ENCODE assay signal across 12 mouse cellular contexts in genomic region chr11:115684877-115685276, GRCm38 (mm10). TPM values are rescaled to one million over a fixed set of nuclear protein-coding genes. Genes with fewer than 3 reads are reported as not detected.
A peak's percentile ranks its signal among the peaks of the same experiment; 100 is the strongest.
DNase-seq lines count a peak whose midpoint lies in the region; ATAC-seq and TF ChIP-seq lines count a peak whose summit lies in the region.
"Had no signal": no experiment of that assay in that cellular context is flagged by ENCODE, and none has a peak within 500 bp of the region (broad histone marks: within the 10 kb centered on the region; RNA-seq: fewer than 3 reads in every experiment).

No protein-coding gene starts in this region.

- 91% methylated on average over 6 of the region's 6 CpGs for WGBS in limb, embryonic 14.5 days
- 96% methylated on average over 6 of the region's 6 CpGs for WGBS in limb, embryonic 10.5 days
- 66% methylated on average over 6 of the region's 6 CpGs for WGBS in heart, embryonic 15.5 days

- no peak for TF ChIP-seq POLR2A in limb, embryonic 14.5 days (IDR thresholded peaks at IDR 0.05; ENCODE audit: borderline replicate concordance, extremely low read depth, insufficient read depth, insufficient read length)

- intact Hi-C loops in heart, postnatal 14 days (cut with DNase I) = no loop called here

- no peak overlapping the region for H3K9ac ChIP-seq in limb, embryonic 14.5 days (ENCODE audit: low read depth, low read length, severe bottlenecking)
- H3K9ac ChIP-seq in heart, embryonic 15.5 days = no peak overlapping the region
- H3K9ac ChIP-seq: embryonic facial prominence, embryonic 12.5 days; limb, embryonic 12.5 days had no signal

- no peak overlapping the region for H3K4me3 ChIP-seq in limb, embryonic 14.5 days (replicated peaks; ENCODE audit: low read length)
- no peak overlapping the region for H3K4me3 ChIP-seq in limb, embryonic 10.5 days
- H3K4me3 ChIP-seq in heart, embryonic 15.5 days = no peak overlapping the region
- H3K4me3 ChIP-seq: embryonic facial prominence, embryonic 12.5 days; limb, embryonic 12.5 days had no signal

- no peaks in the 10 kb centered on the region for H3K9me3 ChIP-seq in limb, embryonic 14.5 days (ENCODE audit: control insufficient read depth, low read length)
- H3K9me3 ChIP-seq in limb, embryonic 10.5 days (replicated peaks) = no peaks in the 10 kb centered on the region
- H3K9me3 ChIP-seq in heart, embryonic 15.5 days (replicated peaks) = no peaks in the 10 kb centered on the region
- H3K9me3 ChIP-seq: embryonic facial prominence, embryonic 12.5 days; G1E; limb, embryonic 12.5 days had no signal

- no peak overlapping the region for H3K4me2 ChIP-seq in limb, embryonic 14.5 days (replicated peaks; ENCODE audit: low read depth, low read length, severe bottlenecking)
- H3K4me2 ChIP-seq in heart, embryonic 15.5 days = no peak overlapping the region
- H3K4me2 ChIP-seq: embryonic facial prominence, embryonic 12.5 days; limb, embryonic 12.5 days; midbrain, embryonic 11.5 days had no signal

- H3K4me1 ChIP-seq in limb, embryonic 14.5 days (ENCODE audit: control insufficient read depth, insufficient read depth, low read length) = peaks cover 3% of the 10 kb centered on the region; the same call in 1 of the 2 replicates
- H3K4me1 ChIP-seq in limb, embryonic 10.5 days = no peaks in the 10 kb centered on the region
- peaks cover 29% of the 10 kb centered on the region for H3K4me1 ChIP-seq in heart, embryonic 15.5 days (replicated peaks)
- H3K4me1 ChIP-seq: embryonic facial prominence, embryonic 12.5 days; limb, embryonic 12.5 days had no signal

- H3K27ac ChIP-seq in limb, embryonic 14.5 days (replicated peaks; ENCODE audit: low read depth, low read length) = no peak overlapping the region
- H3K27ac ChIP-seq in limb, embryonic 10.5 days = no peak overlapping the region
- peak overlapping the region; percentile 89 for H3K27ac ChIP-seq in heart, embryonic 15.5 days
- H3K27ac ChIP-seq: embryonic facial prominence, embryonic 12.5 days; limb, embryonic 12.5 days had no signal

- DNase-seq in heart, adult 18-20 months = peak; percentile 50 to 52
- no peak for DNase-seq in heart, postnatal 14 days
- peak; percentile 51 for DNase-seq in limb, embryonic 14.5 days (ENCODE audit: low spot score)
- DNase-seq in limb, embryonic 10.5 days (ENCODE audit: low spot score) = no peak
- peak; percentile 84 for DNase-seq in brain, adult 2 months (ENCODE audit: low read depth, low spot score)
- no peak for DNase-seq in ovary, postnatal 10 days (ENCODE audit: low spot score)
- DNase-seq in embryo, embryonic 11 days = no peak

- ATAC-seq in limb, embryonic 14.5 days (ENCODE audit: low FRiP score, low read depth) = no peak
- no peak for ATAC-seq in heart, embryonic 15.5 days (replicated peaks; ENCODE audit: insufficient number of reproducible peaks, insufficient read depth, low FRiP score, low read depth)

- no peaks in the 10 kb centered on the region for H3K27me3 ChIP-seq in limb, embryonic 14.5 days (ENCODE audit: control insufficient read depth, insufficient read depth, low read length)
- H3K27me3 ChIP-seq in limb, embryonic 10.5 days (ENCODE audit: low read depth, poor library complexity, severe bottlenecking) = no peaks in the 10 kb centered on the region
- no peaks in the 10 kb centered on the region for H3K27me3 ChIP-seq in heart, embryonic 15.5 days
- H3K27me3 ChIP-seq: embryonic facial prominence, embryonic 12.5 days; limb, embryonic 12.5 days had no signal

- H3K36me3 ChIP-seq in limb, embryonic 14.5 days (ENCODE audit: control insufficient read depth, insufficient read depth, low read length) = peaks cover 23% of the 10 kb centered on the region
- H3K36me3 ChIP-seq in limb, embryonic 10.5 days = peaks cover 73% of the 10 kb centered on the region
- peaks cover 7% of the 10 kb centered on the region; the same call in 1 of the 2 replicates for H3K36me3 ChIP-seq in heart, embryonic 15.5 days

RNA-seq across cellular contexts. Expression of gene Grb2, which starts 23.5 kb away (rescaled TPM):
- total RNA-seq in heart, adult 18-20 months (2021) = 100 to 1,000 TPM in 1 of 2 experiments, 10 to 100 TPM in 1; 98.4 to 111 TPM
- 100 to 1,000 TPM; 113 to 120 TPM for total RNA-seq in heart, postnatal 14 days (2021)
- polyA plus RNA-seq in limb, embryonic 14.5 days (2012; rRNA removed) = 61.5 and 62.7 TPM in 2 replicates
- polyA plus RNA-seq in limb, embryonic 14.5 days (2014; fragmentation: Nextera tagmentation; extraction: Ambion mirVana) = 53.8 and 58.0 TPM in 2 replicates
- polyA plus RNA-seq in limb, embryonic 10.5 days (2016; fragmentation: Nextera tagmentation; extraction: Ambion mirVana) = 77.2 and 87.8 TPM in 2 replicates
- polyA plus RNA-seq in heart, embryonic 15.5 days (2015; fragmentation: Nextera tagmentation; extraction: Ambion mirVana) = 103 and 104 TPM in 2 replicates

RNA-seq across cellular contexts. Expression of gene Slc25a19, which starts 56.8 kb away (rescaled TPM):
- 10 to 100 TPM; 35.3 to 38.3 TPM for total RNA-seq in heart, adult 18-20 months (2021)
- 10 to 100 TPM; 42.2 to 43.0 TPM for total RNA-seq in heart, postnatal 14 days (2021)
- 30.7 and 36.3 TPM in 2 replicates for polyA plus RNA-seq in limb, embryonic 14.5 days (2012; rRNA removed)
- 20.9 and 26.9 TPM in 2 replicates for polyA plus RNA-seq in limb, embryonic 14.5 days (2014; fragmentation: Nextera tagmentation; extraction: Ambion mirVana)
- 27.2 and 27.8 TPM in 2 replicates for polyA plus RNA-seq in limb, embryonic 10.5 days (2016; fragmentation: Nextera tagmentation; extraction: Ambion mirVana)
- polyA plus RNA-seq in heart, embryonic 15.5 days (2015; fragmentation: Nextera tagmentation; extraction: Ambion mirVana) = 47.7 and 48.8 TPM in 2 replicates

Comparison
In these comparisons a context has a peak if more than half of its experiments do, and no peak if none do; other contexts are left out.
1. DNase-seq: peak in heart, adult 18-20 months (2 of 2), limb, embryonic 14.5 days (single experiment) and brain, adult 2 months (single experiment); none in heart, postnatal 14 days (0 of 2), limb, embryonic 10.5 days (single experiment), ovary, postnatal 10 days (single experiment) and embryo, embryonic 11 days (single experiment).